Mouse (Mus musculus): ENCODE measurements at regions not wholly inside any gene's neighbourhood (a gene's known extent, or its start where the extent isn't known, plus 50 kb on each side); places are given as distances from the start of the nearest gene placed in this dataset.

- Histone ChIP-seq H3K9me3 (replicated peaks; ENCODE audit: insufficient read depth, low read length) (no peaks in the 10 kb centered on the region), H3K4me3 (ENCODE audit: control insufficient read depth in 1 of 2, insufficient read depth in 1 of 2, low read depth in 2 of 2, low read length in 2 of 2) (no peak overlapping the region), H3K36me3 (ENCODE audit: control insufficient read depth in 1 of 2, insufficient read depth in 2 of 2, low read length in 2 of 2) (no peaks in the 10 kb centered on the region), H3K79me2 (ENCODE audit: control insufficient read depth, insufficient read depth, low read length, poor library complexity) (no peaks in the 10 kb centered on the region), H3K27me3 (ENCODE audit: control insufficient read depth in 1 of 2, insufficient read depth in 2 of 2, low read length in 2 of 2) (no peaks in the 10 kb centered on the region), H3K27ac (ENCODE audit: control insufficient read depth, low read depth, low read length) (no peak overlapping the region), H3K9ac (ENCODE audit: control insufficient read depth, low read depth, low read length, poor library complexity, severe bottlenecking) (no peak overlapping the region), H3K4me1 (ENCODE audit: control insufficient read depth in 1 of 2, insufficient read depth in 2 of 2, low read length in 2 of 2) (no peaks in the 10 kb centered on the region)
- TF ChIP-seq MAZ (IDR thresholded peaks at IDR 0.05; ENCODE audit: low read depth, low read length) (no peak), CTCF (IDR thresholded peaks at IDR 0.05 in 2 of 3, conservative IDR thresholded peaks at IDR 0.05 in 1 of 3; ENCODE audit: control insufficient read depth in 1 of 3, insufficient read depth in 1 of 3, low read depth in 2 of 3, low read length in 3 of 3, poor library complexity in 1 of 3, severe bottlenecking in 1 of 3) (no peak), SIN3A (IDR thresholded peaks at IDR 0.05; ENCODE audit: low read length) (no peak), ZKSCAN1 (IDR thresholded peaks at IDR 0.05; ENCODE audit: low read depth, low read length) (no peak), USF1 (IDR thresholded peaks at IDR 0.05; ENCODE audit: low read depth, low read length) (no peak), POLR2AphosphoS2 (IDR thresholded peaks at IDR 0.05; ENCODE audit: low read length) (no peak), MYB (IDR thresholded peaks at IDR 0.05; ENCODE audit: low read depth, low read length) (no peak), TCF12 (IDR thresholded peaks at IDR 0.05; ENCODE audit: low read depth, low read length) (no peak), TBP (IDR thresholded peaks at IDR 0.05; ENCODE audit: low read depth, low read length) (no peak), E2F4 (IDR thresholded peaks at IDR 0.05; ENCODE audit: borderline replicate concordance, low read depth, low read length) (no peak), MXI1 (IDR thresholded peaks at IDR 0.05; ENCODE audit: low read depth, low read length) (no peak), CHD2 (IDR thresholded peaks at IDR 0.05; ENCODE audit: low read length) (no peak), KAT2A (conservative IDR thresholded peaks at IDR 0.05; ENCODE audit: low read depth, low read length) (no peak), ZC3H11A (IDR thresholded peaks at IDR 0.05; ENCODE audit: low read depth, low read length) (no peak), GATA1 (IDR thresholded peaks at IDR 0.05; ENCODE audit: low read depth, low read length) (no peak), RCOR1 (IDR thresholded peaks at IDR 0.05; ENCODE audit: low read depth, low read length) (no peak)
- DNase-seq (ENCODE audit: low read depth, low spot score) = no peak
These were observed 335.3 kb upstream of the Tbx3 start for GRCm38 (mm10) chr5:119335211-119335610.

- no peak overlapping the region for H3K27ac ChIP-seq (ENCODE audit: control insufficient read depth, low read depth, low read length)
- no peak for TF ChIP-seq ELF1 (IDR thresholded peaks at IDR 0.05; ENCODE audit: low read depth, low read length)
- no peak for TF ChIP-seq MYB (IDR thresholded peaks at IDR 0.05; ENCODE audit: low read depth, low read length)
- TF ChIP-seq JUND (IDR thresholded peaks at IDR 0.05; ENCODE audit: low read depth, low read length) = no peak
- TF ChIP-seq CHD1 (IDR thresholded peaks at IDR 0.05; ENCODE audit: low read depth, low read length) = no peak
- no peak for TF ChIP-seq POLR2AphosphoS2 (IDR thresholded peaks at IDR 0.05; ENCODE audit: low read length)
- no peak for TF ChIP-seq ZKSCAN1 (IDR thresholded peaks at IDR 0.05; ENCODE audit: low read depth, low read length)
- TF ChIP-seq USF2 (IDR thresholded peaks at IDR 0.05; ENCODE audit: borderline replicate concordance in 1 of 2, insufficient read depth in 1 of 2, low read depth in 1 of 2, low read length in 2 of 2) = no peak
- no peak for TF ChIP-seq USF1 (IDR thresholded peaks at IDR 0.05; ENCODE audit: low read depth, low read length)
- no peak for TF ChIP-seq GABPA (IDR thresholded peaks at IDR 0.05; ENCODE audit: low read depth, low read length)
- TF ChIP-seq MAX (IDR thresholded peaks at IDR 0.05; ENCODE audit: low read length) = no peak
- TF ChIP-seq CTCF (IDR thresholded peaks at IDR 0.05 in 2 of 3, conservative IDR thresholded peaks at IDR 0.05 in 1 of 3; ENCODE audit: control insufficient read depth in 1 of 3, insufficient read depth in 1 of 3, low read depth in 2 of 3, low read length in 3 of 3, poor library complexity in 1 of 3, severe bottlenecking in 1 of 3) = no peak
- TF ChIP-seq MAZ (IDR thresholded peaks at IDR 0.05; ENCODE audit: low read depth, low read length) = no peak
- no peak for TF ChIP-seq UBTF (IDR thresholded peaks at IDR 0.05; ENCODE audit: borderline replicate concordance, insufficient read depth, low read depth, low read length)
- H3K27me3 ChIP-seq (ENCODE audit: control insufficient read depth in 1 of 2, insufficient read depth in 2 of 2, low read length in 2 of 2) = no peaks in the 10 kb centered on the region
- no peak for DNase-seq (ENCODE audit: low read depth, low spot score)
- no peaks in the 10 kb centered on the region for H3K36me3 ChIP-seq (ENCODE audit: control insufficient read depth in 1 of 2, insufficient read depth in 2 of 2, low read length in 2 of 2)
- H3K4me3 ChIP-seq (ENCODE audit: control insufficient read depth in 1 of 2, insufficient read depth in 1 of 2, low read depth in 2 of 2, low read length in 2 of 2) = no peak overlapping the region
- H3K9me3 ChIP-seq (replicated peaks; ENCODE audit: insufficient read depth, low read length) = no peaks in the 10 kb centered on the region
- no peaks in the 10 kb centered on the region for H3K4me1 ChIP-seq (ENCODE audit: control insufficient read depth in 1 of 2, insufficient read depth in 2 of 2, low read length in 2 of 2)
- no peaks in the 10 kb centered on the region for H3K79me2 ChIP-seq (ENCODE audit: control insufficient read depth, insufficient read depth, low read length, poor library complexity)
- H3K9ac ChIP-seq (ENCODE audit: control insufficient read depth, low read depth, low read length, poor library complexity, severe bottlenecking) = no peak overlapping the region
These were observed 334.5 kb upstream of the Tbx3 start for GRCm38 (mm10) chr5:119335979-119336378.
